Mouse (Mus musculus) ES-Bruce4 (cell line): ENCODE data around the gene Cant1.

ENCODE experiments used
- EP300 ChIP-seq: IDR thresholded peaks from 2 replicates; pipeline ENCODE4 v1.6.1; 2011; ENCODE audit warnings: low read depth, low read length; ENCODE audit not compliant: insufficient read depth
- POLR2A ChIP-seq: IDR thresholded peaks from one replicate; pipeline ENCODE4 v1.8.1; 2011; ENCODE audit warnings: low read length; ENCODE audit not compliant: insufficient read depth

GRCm38 (mm10) chr11:118416046-118416445 lies 2.8 kb downstream of the Cant1 start:
- TF ChIP-seq POLR2A: no peak
- no peak for TF ChIP-seq EP300
